Mouse (Mus musculus) kidney, embryonic 14.5 days (tissue): ENCODE data around the gene Il18bp. TPM values are rescaled to one million over a fixed set of nuclear protein-coding genes. Genes with fewer than 3 reads are reported as not detected.

Experiments used
- ATAC-seq: fragments of 200-750 bp; cut with Nextera tagmentation; 2 replicates; pipeline ENCODE4 v1.8.0; 2017; ENCODE audit warnings: moderate number of reproducible peaks, mild to moderate bottlenecking, moderate TSS enrichment, moderate library complexity; ENCODE audit not compliant: low FRiP score, low TSS enrichment
- H3K27ac ChIP-seq: fragments of 300-500 bp; sonication (generic); 2 replicates; pipeline ENCODE4 v1.5.1; 2014; ENCODE audit warnings: low read depth, mild to moderate bottlenecking, low read length, moderate library complexity, mixed read lengths
- H3K27me3 ChIP-seq: fragments of 300-500 bp; sonication (generic); 2 replicates; pipeline ENCODE4 v1.6.1; 2014; ENCODE audit warnings: mild to moderate bottlenecking, low read length; ENCODE audit not compliant: control insufficient read depth, insufficient read depth
- H3K36me3 ChIP-seq: fragments of 300-500 bp; sonication (generic); 2 replicates; pipeline ENCODE4 v1.6.1; 2014; ENCODE audit warnings: low read length, mixed read lengths; ENCODE audit not compliant: control insufficient read depth, insufficient read depth
- H3K4me1 ChIP-seq: fragments of 300-500 bp; sonication (generic); 2 replicates; pipeline ENCODE4 v1.6.1; 2014; ENCODE audit warnings: low read length, mixed read lengths; ENCODE audit not compliant: control insufficient read depth, insufficient read depth
- H3K4me2 ChIP-seq: fragments of 300-500 bp; sonication (generic); replicated peaks from 2 replicates; pipeline ENCODE4 v1.6.1; 2014; ENCODE audit warnings: low read depth, mild to moderate bottlenecking, low read length
- H3K4me3 ChIP-seq: fragments of 300-500 bp; sonication (generic); 2 replicates; pipeline ENCODE4 v1.5.1; 2014; ENCODE audit warnings: mild to moderate bottlenecking, low read length
- H3K9ac ChIP-seq: fragments of 300-500 bp; sonication (generic); 2 replicates; pipeline ENCODE4 v1.6.1; 2014; ENCODE audit warnings: low read depth, mild to moderate bottlenecking, low read length, moderate library complexity
- H3K9me3 ChIP-seq: fragments of 300-500 bp; sonication (generic); 2 replicates; pipeline ENCODE4 v1.6.1; 2016; ENCODE audit warnings: low read length; ENCODE audit not compliant: control insufficient read depth
- WGBS: fragments of 180-500 bp; shearing (Covaris S2); extraction: QIAGEN DNeasy Blood & Tissue Kit; methylation state at CpG from one replicate; pipeline ENCODE4 v1.1.7; 2014; 5-methylcytosine and 5-hydroxymethylcytosine counted together
- polyA plus RNA-seq: library from polyadenylated mRNA; unstranded; fragments of >200 nt; fragmentation: Nextera tagmentation; extraction: Ambion mirVana; gene quantifications from 2 replicates; pipeline ENCODE4 v1.2.1, GENCODE M21; 2014

The Il18bp gene
- polyA plus RNA-seq, 1 experiment from 2014 or later, result 2.5 TPM

DNA sequence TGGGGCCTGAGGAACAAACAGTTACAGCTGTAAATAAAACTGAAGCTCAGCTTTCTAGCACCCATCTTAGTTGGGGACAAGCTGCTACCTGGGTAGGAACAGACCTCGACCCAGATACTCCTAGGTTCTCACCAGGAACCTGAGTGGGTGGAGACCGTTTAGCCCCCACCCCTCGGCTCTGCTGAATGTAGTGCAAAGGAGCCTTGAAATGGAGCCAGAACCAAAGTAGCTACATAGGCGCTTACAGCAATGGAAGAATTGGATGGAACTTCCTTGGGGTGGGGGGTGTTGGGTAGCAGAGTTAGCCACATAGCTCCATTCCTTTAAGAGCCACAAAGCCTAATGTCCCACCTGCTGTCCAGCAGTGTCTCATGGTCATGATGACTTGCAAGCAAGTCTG, 1.6 kb downstream of the Il18bp start:
- Histone ChIP-seq H3K36me3 (peaks cover 84% of the 10 kb centered on the region), H3K27ac (no peak overlapping the region), H3K4me1 (no peaks in the 10 kb centered on the region), H3K4me3 (no peak overlapping the region), H3K9ac (no peak overlapping the region), H3K4me2 (no peak overlapping the region), H3K27me3 (no peaks in the 10 kb centered on the region), H3K9me3 (no peaks in the 10 kb centered on the region)
- ATAC-seq, result no peak
- 86% methylated on average over 4 of the region's 4 CpGs for WGBS

GRCm38 (mm10) chr7:102014995-102015394, 3.5 kb downstream of the Il18bp start:
- H3K36me3 ChIP-seq, result peaks cover 98% of the 10 kb centered on the region
- H3K4me3 ChIP-seq, result no peak overlapping the region
- no peaks in the 10 kb centered on the region for H3K27me3 ChIP-seq
- H3K4me1 ChIP-seq, result no peaks in the 10 kb centered on the region
- H3K9me3 ChIP-seq, result no peaks in the 10 kb centered on the region
- WGBS, result 93% methylated on average over 2 of the region's 2 CpGs
- no peak overlapping the region for H3K27ac ChIP-seq
- H3K4me2 ChIP-seq, result no peak overlapping the region
- no peak for ATAC-seq
- no peak overlapping the region for H3K9ac ChIP-seq

GRCm38 (mm10) chr7:102013416-102013815, 5.1 kb downstream of the Il18bp start:
- Histone ChIP-seq H3K9ac (no peak overlapping the region), H3K27ac (no peak overlapping the region), H3K4me3 (no peak overlapping the region), H3K27me3 (no peaks in the 10 kb centered on the region), H3K4me1 (no peaks in the 10 kb centered on the region), H3K9me3 (no peaks in the 10 kb centered on the region), H3K36me3 (peaks cover 99% of the 10 kb centered on the region), H3K4me2 (no peak overlapping the region)
- WGBS, result 96% methylated on average over 8 of the region's 8 CpGs
- ATAC-seq, result no peak

DNA sequence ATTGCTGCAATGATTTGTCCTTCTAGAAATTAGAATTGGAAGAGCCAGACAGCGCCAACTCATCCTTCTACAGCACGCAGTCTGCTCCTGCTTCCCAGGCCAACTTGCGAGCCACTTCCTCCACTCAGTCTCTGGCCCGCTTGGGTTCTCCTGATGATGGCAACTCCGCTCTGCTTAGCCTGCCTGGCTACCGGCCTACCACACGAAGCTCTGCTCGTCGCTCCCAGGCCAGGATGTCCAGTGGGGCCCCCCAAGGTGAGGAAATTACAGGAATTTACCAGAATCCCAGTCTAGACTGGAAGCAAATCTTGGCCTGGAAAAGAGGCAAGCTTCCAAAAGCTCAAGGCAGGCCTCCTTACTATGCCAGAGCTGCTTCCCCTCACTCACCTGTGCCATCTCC, 6.6 kb downstream of the Il18bp start:
- Histone ChIP-seq H3K4me3 (no peak overlapping the region), H3K9me3 (no peaks in the 10 kb centered on the region), H3K9ac (no peak overlapping the region), H3K27ac (no peak overlapping the region), H3K4me1 (no peaks in the 10 kb centered on the region), H3K27me3 (no peaks in the 10 kb centered on the region), H3K36me3 (peaks cover 100% of the 10 kb centered on the region), H3K4me2 (no peak overlapping the region)
- ATAC-seq, result no peak
- WGBS, result 94% methylated on average over 9 of the region's 9 CpGs

- no peaks in the 10 kb centered on the region for H3K4me1 ChIP-seq
- H3K36me3 ChIP-seq, result peaks cover 95% of the 10 kb centered on the region
- H3K4me3 ChIP-seq, result no peak overlapping the region
- ATAC-seq, result no peak
- 78% methylated on average over 1 of the region's 1 CpGs for WGBS
- no peaks in the 10 kb centered on the region for H3K9me3 ChIP-seq
- no peaks in the 10 kb centered on the region for H3K27me3 ChIP-seq
- no peak overlapping the region for H3K4me2 ChIP-seq
- no peak overlapping the region for H3K27ac ChIP-seq
- no peak overlapping the region for H3K9ac ChIP-seq
Measured at GRCm38 (mm10) chr7:102006520-102006919, 12.0 kb downstream of the Il18bp start.

- no peak for ATAC-seq
- H3K4me1 ChIP-seq, result peaks cover 6% of the 10 kb centered on the region; the same call in 1 of the 2 replicates
Measured at GRCm38 (mm10) chr7:102000921-102001630, 17.4 kb downstream of the Il18bp start.

DNA sequence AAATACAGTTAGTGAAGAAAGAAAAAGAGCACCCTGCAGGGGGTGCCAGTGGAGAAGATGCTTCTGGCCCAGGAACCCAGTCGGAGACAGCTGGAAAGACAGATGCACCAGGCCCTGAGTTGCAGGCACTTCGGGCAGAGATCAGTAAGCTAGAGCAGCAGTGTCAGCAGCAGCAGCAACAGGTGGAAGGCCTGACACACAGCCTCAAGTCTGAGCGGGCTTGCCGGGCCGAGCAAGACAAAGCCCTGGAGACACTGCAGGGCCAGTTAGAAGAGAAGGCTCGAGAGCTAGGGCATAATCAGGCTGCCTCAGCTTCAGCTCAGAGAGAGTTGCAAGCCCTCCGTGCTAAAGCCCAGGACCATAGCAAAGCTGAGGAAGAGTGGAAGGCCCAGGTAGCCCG, 18.2 kb downstream of the Il18bp start:
- 90% methylated on average over 8 of the region's 8 CpGs for WGBS
- no peak overlapping the region for H3K27ac ChIP-seq
- H3K36me3 ChIP-seq, result peaks cover 94% of the 10 kb centered on the region
- H3K9me3 ChIP-seq, result no peaks in the 10 kb centered on the region
- no peak overlapping the region for H3K4me3 ChIP-seq
- no peaks in the 10 kb centered on the region for H3K27me3 ChIP-seq
- no peak overlapping the region for H3K4me2 ChIP-seq
- no peak for ATAC-seq
- peaks cover 6% of the 10 kb centered on the region; the same call in 1 of the 2 replicates for H3K4me1 ChIP-seq
- no peak overlapping the region for H3K9ac ChIP-seq

More at GRCm38 (mm10) chr7:102000921-102001630, 17.4 kb downstream of the Il18bp start:
- no peaks in the 10 kb centered on the region for H3K9me3 ChIP-seq
- H3K4me2 ChIP-seq, result no peak overlapping the region
- peaks cover 94% of the 10 kb centered on the region for H3K36me3 ChIP-seq
- 91% methylated on average over 26 of the region's 26 CpGs for WGBS
- H3K27me3 ChIP-seq, result no peaks in the 10 kb centered on the region
- no peak overlapping the region for H3K4me3 ChIP-seq
- no peak overlapping the region for H3K27ac ChIP-seq
- no peak overlapping the region for H3K9ac ChIP-seq

DNA sequence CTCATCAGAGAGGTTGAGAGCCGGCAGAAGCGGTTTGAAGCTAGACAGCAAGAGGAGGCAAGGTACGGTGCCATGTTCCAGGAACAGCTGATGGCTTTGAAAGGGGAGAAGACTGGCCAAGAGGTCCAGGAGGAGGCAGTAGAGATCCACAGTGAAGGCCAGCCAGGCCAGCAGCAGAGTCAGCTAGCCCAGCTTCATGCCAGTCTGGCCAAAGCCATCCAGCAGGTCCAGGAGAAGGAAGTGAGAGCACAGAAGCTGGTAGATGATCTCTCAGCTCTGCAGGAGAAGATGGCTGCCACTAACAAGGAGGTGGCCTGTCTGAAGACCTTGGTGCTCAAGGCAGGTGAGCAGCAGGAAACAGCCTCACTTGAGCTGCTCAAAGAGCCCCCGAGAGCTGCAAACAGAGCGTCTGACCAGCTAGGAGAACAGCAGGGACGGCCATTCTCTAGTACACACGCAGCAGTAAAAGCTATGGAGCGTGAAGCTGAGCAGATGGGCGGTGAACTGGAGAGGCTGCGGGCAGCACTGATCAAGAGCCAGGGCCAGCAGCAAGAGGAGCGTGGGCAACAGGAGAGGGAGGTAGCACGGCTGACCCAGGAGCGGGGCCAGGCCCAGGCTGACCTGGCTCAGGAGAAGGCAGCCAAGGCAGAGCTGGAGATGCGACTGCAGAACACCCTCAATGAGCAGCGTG, 18.9 kb downstream of the Il18bp start:
- Histone ChIP-seq H3K27me3 (no peaks in the 10 kb centered on the region), H3K9ac (peak overlapping the region; percentile 28; the same call in 1 of the 2 replicates), H3K9me3 (no peaks in the 10 kb centered on the region), H3K4me3 (no peak overlapping the region), H3K27ac (peak overlapping the region; percentile 61), H3K4me1 (peaks cover 6% of the 10 kb centered on the region; the same call in 1 of the 2 replicates), H3K4me2 (no peak overlapping the region), H3K36me3 (peaks cover 94% of the 10 kb centered on the region)
- WGBS, result 50% methylated on average over 15 of the region's 15 CpGs
- ATAC-seq, result peak; percentile 78
